Mouse (Mus musculus): ENCODE measurements around the gene Slc7a8. TPM values are rescaled to one million over a fixed set of nuclear protein-coding genes. Genes with fewer than 3 reads are reported as not detected.

The Slc7a8 gene
- polyA plus RNA-seq, 1 experiment from 2014 or later, result 2.8 TPM

DNA sequence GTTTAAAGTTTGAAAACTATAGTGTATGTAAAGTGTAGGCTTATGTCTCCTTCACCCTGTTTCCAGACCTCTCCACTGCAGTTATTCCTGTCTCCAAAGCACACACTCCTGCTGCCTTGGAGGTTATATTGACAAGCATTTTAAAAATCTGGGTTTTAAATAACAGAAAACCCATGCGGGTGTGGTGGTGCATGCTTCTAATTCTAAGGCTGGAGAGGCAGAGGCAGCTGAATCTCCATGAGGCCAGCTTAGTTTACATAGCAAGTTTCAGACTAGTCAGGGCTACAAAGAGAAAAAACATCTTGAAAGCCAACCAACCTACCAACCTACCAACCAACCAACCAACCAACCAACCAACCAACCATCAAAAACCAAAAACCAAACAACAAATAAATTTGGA, 66.3 kb downstream of the Slc7a8 start:
- no peak for ATAC-seq (replicated peaks; ENCODE audit: insufficient number of reproducible peaks, insufficient read depth, low FRiP score, low read depth)
- 67% methylated on average over 1 of the region's 1 CpGs for WGBS
- Histone ChIP-seq H3K9me3 (replicated peaks) (no peaks in the 10 kb centered on the region), H3K27me3 (no peaks in the 10 kb centered on the region), H3K4me3 (no peak overlapping the region), H3K4me2 (no peak overlapping the region), H3K4me1 (replicated peaks) (peaks cover 18% of the 10 kb centered on the region), H3K27ac (no peak overlapping the region), H3K36me3 (no peaks in the 10 kb centered on the region), H3K9ac (no peak overlapping the region)

DNA sequence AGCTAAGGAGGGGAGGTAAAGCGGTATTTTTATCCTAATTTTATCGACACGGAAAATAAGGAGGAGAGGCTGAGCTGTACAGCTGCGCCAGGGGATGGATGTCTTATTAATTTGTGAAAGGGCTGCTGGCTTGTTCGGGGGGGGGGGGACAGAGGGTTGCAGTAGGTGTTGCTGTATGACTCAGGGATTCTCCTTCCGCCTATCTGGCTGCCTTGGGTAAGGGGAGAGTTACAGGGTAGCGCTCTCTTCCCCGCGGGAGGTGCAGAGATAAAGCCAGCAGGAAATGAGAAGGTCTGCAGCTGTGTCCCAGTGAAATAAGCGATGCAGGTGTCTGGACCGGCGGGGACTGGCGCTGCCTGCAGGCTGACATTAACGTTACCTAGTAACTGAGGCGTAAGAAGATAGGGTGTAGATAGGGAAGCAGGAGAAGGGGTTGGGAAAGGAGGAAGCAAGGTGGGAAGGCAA, 67.1 kb downstream of the Slc7a8 start:
- Histone ChIP-seq H3K36me3 (no peaks in the 10 kb centered on the region), H3K4me3 (peak overlapping the region; percentile 36), H3K4me1 (replicated peaks) (peaks cover 18% of the 10 kb centered on the region), H3K9me3 (replicated peaks) (no peaks in the 10 kb centered on the region), H3K4me2 (peak overlapping the region; percentile 74), H3K27me3 (no peaks in the 10 kb centered on the region), H3K27ac (no peak overlapping the region), H3K9ac (no peak overlapping the region; the same call in 1 of the 2 replicates)
- WGBS, result 2% methylated on average over 15 of the region's 15 CpGs
- no peak for ATAC-seq (replicated peaks; ENCODE audit: insufficient number of reproducible peaks, insufficient read depth, low FRiP score, low read depth)

DNA sequence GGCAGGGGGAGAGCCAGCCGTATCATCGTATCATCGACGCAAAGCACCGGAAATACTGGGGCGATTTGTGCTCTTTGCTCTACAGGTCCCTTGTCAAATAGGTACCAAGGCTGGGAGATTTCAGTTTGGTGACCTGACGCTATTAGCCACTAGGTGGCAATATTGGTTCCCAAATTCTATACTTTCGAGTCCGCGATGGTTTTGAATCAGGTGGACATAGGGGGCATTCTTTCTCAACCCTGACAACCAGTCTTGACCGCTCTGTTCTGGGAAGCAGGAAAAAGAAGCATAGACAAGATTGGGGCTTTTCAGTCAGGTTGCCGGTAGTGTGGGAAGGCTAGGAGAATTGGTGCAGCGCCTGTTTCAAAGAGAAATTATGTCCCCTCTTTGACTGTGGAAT, 67.6 kb downstream of the Slc7a8 start:
- 0 out of 2 replicates have a peak, but pooled peaks have one; percentile 19 for ATAC-seq (replicated peaks; ENCODE audit: insufficient number of reproducible peaks, insufficient read depth, low FRiP score, low read depth)
- Histone ChIP-seq H3K4me3 (peak overlapping the region; percentile 36), H3K9ac (no peak overlapping the region), H3K27ac (no peak overlapping the region), H3K36me3 (no peaks in the 10 kb centered on the region), H3K27me3 (no peaks in the 10 kb centered on the region), H3K9me3 (replicated peaks) (no peaks in the 10 kb centered on the region), H3K4me2 (peak overlapping the region; percentile 74), H3K4me1 (replicated peaks) (peaks cover 18% of the 10 kb centered on the region)
- WGBS, result under 1% methylated on average over 13 of the region's 13 CpGs

DNA sequence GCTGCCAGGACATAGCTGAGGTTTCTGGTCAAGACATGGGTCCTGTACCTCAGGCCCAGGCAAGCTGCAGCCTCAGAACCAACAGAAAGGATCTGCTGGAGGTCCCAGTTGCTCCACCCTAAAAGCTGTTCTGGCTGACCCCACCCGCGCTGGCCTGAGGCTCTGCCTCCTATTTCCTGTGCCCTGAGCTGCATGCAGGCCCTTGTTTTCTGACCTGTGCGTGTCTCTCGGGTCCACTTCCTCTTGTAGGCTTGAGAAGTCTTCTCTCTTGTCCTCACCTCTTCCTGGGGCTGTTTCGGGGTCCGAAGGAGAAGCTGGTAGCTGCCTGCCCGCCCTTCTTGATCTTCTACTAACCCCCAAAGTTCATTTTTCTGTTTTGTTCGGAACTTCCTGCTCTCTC, 68.9 kb downstream of the Slc7a8 start:
- Histone ChIP-seq H3K9me3 (replicated peaks) (no peaks in the 10 kb centered on the region), H3K36me3 (no peaks in the 10 kb centered on the region), H3K4me2 (no peak overlapping the region), H3K27ac (no peak overlapping the region), H3K27me3 (no peaks in the 10 kb centered on the region), H3K4me1 (replicated peaks) (peaks cover 18% of the 10 kb centered on the region), H3K4me3 (no peak overlapping the region), H3K9ac (no peak overlapping the region)
- no peak for ATAC-seq (replicated peaks; ENCODE audit: insufficient number of reproducible peaks, insufficient read depth, low FRiP score, low read depth)
- WGBS, result 62% methylated on average over 8 of the region's 8 CpGs

GRCm38 (mm10) chr14:54712074-54712473, 69.7 kb downstream of the Slc7a8 start, which contains the start of gene Cebpe:
Gene Cebpe (minus strand): TSS chr14:54712174.
- ATAC-seq (replicated peaks; ENCODE audit: insufficient number of reproducible peaks, insufficient read depth, low FRiP score, low read depth), result no peak
- 85% methylated on average over 7 of the region's 7 CpGs for WGBS
- Histone ChIP-seq H3K4me1 (replicated peaks) (peaks cover 23% of the 10 kb centered on the region), H3K4me2 (no peak within 1 kb of the TSS), H3K4me3 (no peak within 1 kb of the TSS), H3K27me3 (no peaks in the 10 kb centered on the region), H3K27ac (no peak within 1 kb of the TSS), H3K9ac (no peak within 1 kb of the TSS), H3K9me3 (replicated peaks) (no peaks in the 10 kb centered on the region), H3K36me3 (no peaks in the 10 kb centered on the region)

- no peak for ATAC-seq (replicated peaks; ENCODE audit: insufficient number of reproducible peaks, insufficient read depth, low FRiP score, low read depth)
- Histone ChIP-seq H3K4me3 (no peak overlapping the region), H3K9me3 (replicated peaks) (no peaks in the 10 kb centered on the region), H3K4me2 (no peak overlapping the region), H3K9ac (no peak overlapping the region), H3K36me3 (no peaks in the 10 kb centered on the region), H3K4me1 (replicated peaks) (peaks cover 30% of the 10 kb centered on the region), H3K27ac (no peak overlapping the region), H3K27me3 (no peaks in the 10 kb centered on the region)
- 73% methylated on average over 9 of the region's 9 CpGs for WGBS
Observed at GRCm38 (mm10) chr14:54709054-54709453, 72.7 kb downstream of the Slc7a8 start.

GRCm38 (mm10) chr14:54706589-54707320, 75.0 kb downstream of the Slc7a8 start:
- Histone ChIP-seq H3K27ac (peak overlapping the region; percentile 31), H3K4me3 (no peak overlapping the region), H3K9ac (no peak overlapping the region), H3K27me3 (no peaks in the 10 kb centered on the region), H3K4me1 (replicated peaks) (peaks cover 22% of the 10 kb centered on the region), H3K36me3 (no peaks in the 10 kb centered on the region), H3K9me3 (replicated peaks) (no peaks in the 10 kb centered on the region), H3K4me2 (peak overlapping the region; percentile 17; the same call in 1 of the 2 replicates)
- no peak for ATAC-seq (replicated peaks; ENCODE audit: insufficient number of reproducible peaks, insufficient read depth, low FRiP score, low read depth)
- 27% methylated on average over 17 of the region's 17 CpGs for WGBS

GRCm38 (mm10) chr14:54705844-54706243, 75.9 kb downstream of the Slc7a8 start:
- Histone ChIP-seq H3K4me1 (replicated peaks) (peaks cover 24% of the 10 kb centered on the region), H3K9me3 (replicated peaks) (no peaks in the 10 kb centered on the region), H3K36me3 (no peaks in the 10 kb centered on the region), H3K27ac (no peak overlapping the region), H3K9ac (no peak overlapping the region), H3K4me3 (no peak overlapping the region), H3K27me3 (no peaks in the 10 kb centered on the region), H3K4me2 (no peak overlapping the region)
- 21% methylated on average over 5 of the region's 5 CpGs for WGBS
- no peak; the same call in 1 of the 2 replicates for ATAC-seq (replicated peaks; ENCODE audit: insufficient number of reproducible peaks, insufficient read depth, low FRiP score, low read depth)

GRCm38 (mm10) chr14:54703207-54703606, 78.5 kb downstream of the Slc7a8 start:
- Histone ChIP-seq H3K4me3 (no peak overlapping the region), H3K4me2 (no peak overlapping the region), H3K27ac (no peak overlapping the region), H3K9me3 (replicated peaks) (no peaks in the 10 kb centered on the region), H3K9ac (no peak overlapping the region), H3K36me3 (no peaks in the 10 kb centered on the region), H3K27me3 (no peaks in the 10 kb centered on the region), H3K4me1 (replicated peaks) (peaks cover 28% of the 10 kb centered on the region)
- 51% methylated on average over 10 of the region's 10 CpGs for WGBS
- no peak for ATAC-seq (replicated peaks; ENCODE audit: insufficient number of reproducible peaks, insufficient read depth, low FRiP score, low read depth)

DNA sequence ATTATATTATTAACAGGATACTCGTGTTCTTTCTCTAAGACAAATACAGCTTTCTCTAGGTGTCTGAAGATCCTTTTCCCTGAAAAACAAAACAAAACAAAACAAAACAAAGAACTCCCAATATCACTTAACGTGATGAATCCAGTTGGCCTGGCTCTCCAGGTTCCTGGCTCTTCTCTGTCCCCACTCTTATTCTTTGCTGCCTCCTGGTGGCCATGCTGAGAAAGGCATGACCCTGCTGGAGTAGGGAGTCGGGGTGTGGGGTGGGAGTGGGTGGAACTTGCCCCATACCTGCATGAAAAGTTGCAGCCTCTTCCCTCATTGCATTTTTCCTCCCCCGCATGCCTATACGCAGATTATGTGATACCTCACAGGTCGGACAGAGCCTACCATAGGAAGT, 80.4 kb downstream of the Slc7a8 start:
- no peaks in the 10 kb centered on the region for H3K36me3 ChIP-seq
- 11% methylated on average over 6 of the region's 6 CpGs for WGBS
- H3K9ac ChIP-seq, result no peak overlapping the region
- no peak overlapping the region for H3K4me3 ChIP-seq
- H3K27me3 ChIP-seq, result no peaks in the 10 kb centered on the region
- H3K4me1 ChIP-seq (replicated peaks), result peaks cover 15% of the 10 kb centered on the region
- ATAC-seq (replicated peaks; ENCODE audit: insufficient number of reproducible peaks, insufficient read depth, low FRiP score, low read depth), result no peak; the same call in 1 of the 2 replicates
- no peak overlapping the region for H3K27ac ChIP-seq
- H3K9me3 ChIP-seq (replicated peaks), result no peaks in the 10 kb centered on the region
- H3K4me2 ChIP-seq, result no peak overlapping the region

DNA sequence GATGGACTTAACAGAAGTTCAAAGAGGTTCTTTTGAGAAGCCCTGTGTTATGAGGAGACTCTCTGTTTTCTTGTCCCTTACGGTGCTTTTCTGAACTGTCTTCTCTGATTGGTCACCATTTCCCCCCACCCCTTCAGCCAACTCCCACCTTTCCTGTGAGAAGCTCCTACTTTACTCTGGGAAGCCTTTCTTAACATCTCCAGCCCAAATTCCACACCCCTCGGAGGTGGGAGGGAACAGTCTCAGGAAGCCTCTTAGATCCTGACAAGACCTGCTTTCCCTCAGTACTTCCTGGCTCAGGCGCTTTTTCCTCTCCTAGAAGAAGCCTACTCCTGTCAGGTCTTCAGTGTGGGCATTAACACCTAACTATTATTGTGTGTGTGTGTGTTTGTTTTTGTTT, 82.2 kb downstream of the Slc7a8 start:
- Histone ChIP-seq H3K27ac (no peak overlapping the region), H3K36me3 (no peaks in the 10 kb centered on the region), H3K9ac (no peak overlapping the region), H3K9me3 (replicated peaks) (no peaks in the 10 kb centered on the region), H3K4me1 (replicated peaks) (peaks cover 6% of the 10 kb centered on the region), H3K27me3 (no peaks in the 10 kb centered on the region), H3K4me2 (no peak overlapping the region), H3K4me3 (no peak overlapping the region)
- ATAC-seq (replicated peaks; ENCODE audit: insufficient number of reproducible peaks, insufficient read depth, low FRiP score, low read depth), result no peak
- 54% methylated on average over 3 of the region's 3 CpGs for WGBS

DNA sequence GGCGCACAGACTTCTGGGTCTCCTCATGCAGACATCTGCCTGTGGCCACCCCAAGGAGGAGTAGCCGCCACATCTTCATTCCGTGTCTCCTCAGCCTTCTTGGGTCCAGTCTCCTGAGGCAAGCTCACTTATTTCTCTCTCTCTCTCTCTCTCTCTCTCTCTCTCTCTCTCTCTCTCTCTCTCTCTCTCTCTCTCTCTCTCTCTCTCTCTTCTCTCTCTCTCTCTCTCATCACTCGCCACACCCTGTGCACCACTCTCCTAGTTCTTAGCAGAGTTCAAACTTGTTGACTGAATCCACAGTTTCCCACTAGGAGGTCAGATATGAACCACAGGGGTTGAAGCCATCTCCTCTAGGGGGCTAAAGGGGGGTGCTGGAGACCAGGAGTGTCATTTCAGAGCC, 83.0 kb downstream of the Slc7a8 start, which contains the start of gene Gm29776:
Gene Gm29776 (minus strand): TSS at position 101 of the 400 bp plus-strand sequence.
- H3K9me3 ChIP-seq (replicated peaks), result no peaks in the 10 kb centered on the region
- WGBS, result 74% methylated on average over 4 of the region's 4 CpGs
- H3K36me3 ChIP-seq, result no peaks in the 10 kb centered on the region
- H3K4me2 ChIP-seq, result no peak within 1 kb of the TSS
- ATAC-seq (replicated peaks; ENCODE audit: insufficient number of reproducible peaks, insufficient read depth, low FRiP score, low read depth), result no peak
- H3K4me1 ChIP-seq (replicated peaks), result peaks cover 6% of the 10 kb centered on the region
- H3K9ac ChIP-seq, result no peak within 1 kb of the TSS
- H3K4me3 ChIP-seq, result no peak within 1 kb of the TSS
- H3K27me3 ChIP-seq, result no peaks in the 10 kb centered on the region
- H3K27ac ChIP-seq, result no peak within 1 kb of the TSS
